ENCODE assay signal across 26 mouse cellular contexts in genomic region chr13:25675208-25675607, GRCm38 (mm10).
DNase-seq lines count a peak whose midpoint lies in the region; ATAC-seq and TF ChIP-seq lines count a peak whose summit lies in the region.
"Had no signal": no experiment of that assay in that cellular context is flagged by ENCODE, and none has a peak within 500 bp of the region (broad histone marks: within the 10 kb centered on the region; RNA-seq: fewer than 3 reads in every experiment).

No protein-coding gene starts in this region.

- WGBS in embryonic facial prominence, embryonic 14.5 days, result 83% methylated on average over 6 of the region's 6 CpGs
- 89% methylated on average over 6 of the region's 6 CpGs for WGBS in embryonic facial prominence, embryonic 10.5 days
- WGBS in forebrain, embryonic 16.5 days, result 78% methylated on average over 6 of the region's 6 CpGs
- WGBS in forebrain, embryonic 13.5 days, result 87% methylated on average over 6 of the region's 6 CpGs
- 92% methylated on average over 6 of the region's 6 CpGs for WGBS in hindbrain, postnatal 0 days

- H3K4me3 ChIP-seq in embryonic facial prominence, embryonic 14.5 days (ENCODE audit: low read depth, low read length), result no peak overlapping the region
- H3K4me3 ChIP-seq in embryonic facial prominence, embryonic 10.5 days, result no peak overlapping the region
- H3K4me3 ChIP-seq in forebrain, embryonic 16.5 days (replicated peaks; ENCODE audit: low read length), result no peak overlapping the region
- H3K4me3 ChIP-seq in forebrain, embryonic 13.5 days, result no peak overlapping the region
- no peak overlapping the region for H3K4me3 ChIP-seq in hindbrain, postnatal 0 days (ENCODE audit: low read length)
- H3K4me3 ChIP-seq: embryonic facial prominence, embryonic 12.5 days; erythroblast, embryonic 14.5 days; gastrocnemius, adult 2 months; hindbrain, embryonic 10.5 days; hindbrain, embryonic 15.5 days; intestine, embryonic 15.5 days; kidney, embryonic 15.5 days had no signal

- H3K9me3 ChIP-seq in embryonic facial prominence, embryonic 14.5 days (ENCODE audit: control insufficient read depth, low read length), result no peaks in the 10 kb centered on the region
- no peaks in the 10 kb centered on the region for H3K9me3 ChIP-seq in embryonic facial prominence, embryonic 10.5 days
- no peaks in the 10 kb centered on the region for H3K9me3 ChIP-seq in forebrain, embryonic 16.5 days (ENCODE audit: control insufficient read depth, low read length)
- H3K9me3 ChIP-seq in forebrain, embryonic 13.5 days (replicated peaks), result no peaks in the 10 kb centered on the region
- H3K9me3 ChIP-seq in hindbrain, postnatal 0 days (ENCODE audit: low read length), result no peaks in the 10 kb centered on the region
- H3K9me3 ChIP-seq: embryonic facial prominence, embryonic 12.5 days; G1E; hindbrain, embryonic 10.5 days; hindbrain, embryonic 15.5 days; intestine, embryonic 15.5 days; kidney, embryonic 15.5 days had no signal

- H3K27ac ChIP-seq in embryonic facial prominence, embryonic 14.5 days (replicated peaks; ENCODE audit: low read depth, low read length), result no peak overlapping the region
- H3K27ac ChIP-seq in embryonic facial prominence, embryonic 10.5 days (replicated peaks), result no peak overlapping the region
- no peak overlapping the region for H3K27ac ChIP-seq in forebrain, embryonic 16.5 days (ENCODE audit: low read length)
- H3K27ac ChIP-seq in forebrain, embryonic 13.5 days, result no peak overlapping the region
- H3K27ac ChIP-seq in hindbrain, postnatal 0 days, result no peak overlapping the region
- H3K27ac ChIP-seq: embryonic facial prominence, embryonic 12.5 days; gastrocnemius, adult 2 months; hindbrain, embryonic 10.5 days; hindbrain, embryonic 15.5 days; intestine, embryonic 15.5 days; kidney, embryonic 15.5 days had no signal

- no peak for TF ChIP-seq CTCF in hindbrain, postnatal 0 days (IDR thresholded peaks at IDR 0.05; ENCODE audit: low read depth)

- no peak for ATAC-seq in embryonic facial prominence, embryonic 14.5 days (ENCODE audit: low read depth)
- peak; percentile 64 for ATAC-seq in forebrain, embryonic 16.5 days
- no peak for ATAC-seq in forebrain, embryonic 13.5 days
- no peak for ATAC-seq in hindbrain, postnatal 0 days
- ATAC-seq: intestine, embryonic 15.5 days had no signal

- H3K36me3 ChIP-seq in embryonic facial prominence, embryonic 14.5 days (ENCODE audit: control insufficient read depth, insufficient read depth, low read length), result no peaks in the 10 kb centered on the region
- no peaks in the 10 kb centered on the region for H3K36me3 ChIP-seq in embryonic facial prominence, embryonic 10.5 days (replicated peaks)
- H3K36me3 ChIP-seq in forebrain, embryonic 16.5 days (ENCODE audit: control insufficient read depth, insufficient read depth), result no peaks in the 10 kb centered on the region
- no peaks in the 10 kb centered on the region for H3K36me3 ChIP-seq in forebrain, embryonic 13.5 days (ENCODE audit: poor library complexity, severe bottlenecking)
- H3K36me3 ChIP-seq in hindbrain, postnatal 0 days (ENCODE audit: insufficient read depth, low read length), result no peaks in the 10 kb centered on the region
- H3K36me3 ChIP-seq: embryonic facial prominence, embryonic 12.5 days; G1E; hindbrain, embryonic 10.5 days; hindbrain, embryonic 15.5 days; intestine, embryonic 15.5 days; kidney, embryonic 15.5 days had no signal

- H3K9ac ChIP-seq in embryonic facial prominence, embryonic 14.5 days (ENCODE audit: low read depth, low read length), result no peak overlapping the region
- H3K9ac ChIP-seq in forebrain, embryonic 16.5 days (replicated peaks; ENCODE audit: low read depth, low read length), result no peak overlapping the region
- no peak overlapping the region for H3K9ac ChIP-seq in forebrain, embryonic 13.5 days
- H3K9ac ChIP-seq in hindbrain, postnatal 0 days (replicated peaks; ENCODE audit: low read length), result no peak overlapping the region
- H3K9ac ChIP-seq: embryonic facial prominence, embryonic 12.5 days; hindbrain, embryonic 15.5 days; intestine, embryonic 15.5 days; kidney, embryonic 15.5 days had no signal

- no peaks in the 10 kb centered on the region for H3K4me1 ChIP-seq in embryonic facial prominence, embryonic 14.5 days (ENCODE audit: control insufficient read depth, insufficient read depth, low read length)
- no peaks in the 10 kb centered on the region for H3K4me1 ChIP-seq in embryonic facial prominence, embryonic 10.5 days
- no peaks in the 10 kb centered on the region for H3K4me1 ChIP-seq in forebrain, embryonic 16.5 days (replicated peaks; ENCODE audit: control insufficient read depth, insufficient read depth, low read length)
- H3K4me1 ChIP-seq in forebrain, embryonic 13.5 days, result no peaks in the 10 kb centered on the region
- no peaks in the 10 kb centered on the region for H3K4me1 ChIP-seq in hindbrain, postnatal 0 days (ENCODE audit: insufficient read depth, low read length)
- H3K4me1 ChIP-seq: embryonic facial prominence, embryonic 12.5 days; hindbrain, embryonic 10.5 days; hindbrain, embryonic 15.5 days; intestine, embryonic 15.5 days; kidney, embryonic 15.5 days had no signal

- DNase-seq in embryonic facial prominence, embryonic 14.5 days (ENCODE audit: low spot score), result peak; percentile 12
- DNase-seq in embryonic facial prominence, embryonic 10.5 days (ENCODE audit: low spot score), result no peak
- DNase-seq in brain, adult 2 months (ENCODE audit: low read depth, low spot score), result peak; percentile 9
- DNase-seq in hindbrain, postnatal 0 days (ENCODE audit: low spot score), result no peak
- DNase-seq: adrenal gland, adult 2 months; adrenal gland, postnatal 14 days; B cell, adult 2 months; cerebellum, adult 18-20 months; cerebellum, adult 9-10 months; cerebellum, postnatal 14 days; gastrocnemius, adult 2 months; gastrocnemius, postnatal 14 days; heart, adult 11 months; kidney, adult 11 months; kidney, adult 8-10 months had no signal

- no peak overlapping the region for H3K4me2 ChIP-seq in embryonic facial prominence, embryonic 14.5 days (ENCODE audit: low read depth, low read length)
- no peak overlapping the region for H3K4me2 ChIP-seq in forebrain, embryonic 16.5 days (ENCODE audit: low read length)
- no peak overlapping the region for H3K4me2 ChIP-seq in forebrain, embryonic 13.5 days
- H3K4me2 ChIP-seq in hindbrain, postnatal 0 days (ENCODE audit: low read depth, low read length), result no peak overlapping the region
- H3K4me2 ChIP-seq: embryonic facial prominence, embryonic 12.5 days; heart, embryonic 11.5 days; hindbrain, embryonic 15.5 days; intestine, embryonic 15.5 days; kidney, embryonic 15.5 days had no signal

- H3K27me3 ChIP-seq in embryonic facial prominence, embryonic 14.5 days (replicated peaks; ENCODE audit: control insufficient read depth, insufficient read depth, low read length), result no peaks in the 10 kb centered on the region
- no peaks in the 10 kb centered on the region for H3K27me3 ChIP-seq in embryonic facial prominence, embryonic 10.5 days (replicated peaks; ENCODE audit: low read depth, poor library complexity, severe bottlenecking)
- no peaks in the 10 kb centered on the region for H3K27me3 ChIP-seq in forebrain, embryonic 16.5 days (replicated peaks; ENCODE audit: control insufficient read depth, insufficient read depth, low read length)
- no peaks in the 10 kb centered on the region for H3K27me3 ChIP-seq in forebrain, embryonic 13.5 days
- H3K27me3 ChIP-seq in hindbrain, postnatal 0 days (ENCODE audit: insufficient read depth, low read length), result no peaks in the 10 kb centered on the region
- H3K27me3 ChIP-seq: CH12.LX; embryonic facial prominence, embryonic 12.5 days; hindbrain, embryonic 15.5 days; intestine, embryonic 15.5 days; kidney, embryonic 15.5 days had no signal

Comparison
In these comparisons a context has a peak if more than half of its experiments do, and no peak if none do; other contexts are left out.
1. DNase-seq: peak in embryonic facial prominence, embryonic 14.5 days (single experiment) and brain, adult 2 months (single experiment); none in embryonic facial prominence, embryonic 10.5 days (single experiment) and hindbrain, postnatal 0 days (single experiment).